Comparison of ENCODE assay signal across 8 mouse cellular contexts in genomic region chr14:72149463-72149862, GRCm38 (mm10).
A peak's percentile ranks its signal among the peaks of the same experiment; 100 is the strongest.
DNase-seq lines count a peak whose midpoint lies in the region; ATAC-seq and TF ChIP-seq lines count a peak whose summit lies in the region.

No protein-coding gene starts in this region.

- WGBS in kidney, embryonic 15.5 days = 23% methylated on average over 4 of the region's 4 CpGs
- WGBS in hindbrain, embryonic 12.5 days = 31% methylated on average over 4 of the region's 4 CpGs
- 29% methylated on average over 4 of the region's 4 CpGs for WGBS in midbrain, embryonic 13.5 days

- no peaks in the 10 kb centered on the region for H3K4me1 ChIP-seq in kidney, embryonic 15.5 days
- peaks cover 10% of the 10 kb centered on the region for H3K4me1 ChIP-seq in hindbrain, embryonic 12.5 days
- peaks cover 13% of the 10 kb centered on the region for H3K4me1 ChIP-seq in midbrain, embryonic 13.5 days (replicated peaks)

- no peak overlapping the region for H3K4me2 ChIP-seq in kidney, embryonic 15.5 days
- H3K4me2 ChIP-seq in hindbrain, embryonic 12.5 days (replicated peaks) = no peak overlapping the region
- no peak overlapping the region for H3K4me2 ChIP-seq in midbrain, embryonic 13.5 days (replicated peaks)

- no peak overlapping the region for H3K27ac ChIP-seq in kidney, embryonic 15.5 days
- H3K27ac ChIP-seq in hindbrain, embryonic 12.5 days = no peak overlapping the region
- H3K27ac ChIP-seq in midbrain, embryonic 13.5 days = no peak overlapping the region

- H3K4me3 ChIP-seq in kidney, embryonic 15.5 days (replicated peaks) = no peak overlapping the region
- H3K4me3 ChIP-seq in hindbrain, embryonic 12.5 days = no peak overlapping the region
- no peak overlapping the region for H3K4me3 ChIP-seq in midbrain, embryonic 13.5 days (replicated peaks)

- H3K9ac ChIP-seq in kidney, embryonic 15.5 days = no peak overlapping the region
- no peak overlapping the region for H3K9ac ChIP-seq in hindbrain, embryonic 12.5 days
- H3K9ac ChIP-seq in midbrain, embryonic 13.5 days (replicated peaks) = no peak overlapping the region

- TF ChIP-seq CTCF in brain, embryonic 14.5 days (IDR thresholded peaks at IDR 0.05; ENCODE audit: borderline replicate concordance, extremely low read depth, insufficient read depth, insufficient read length) = no peak

- peak; percentile 56; the same call in 1 of the 2 replicates for ATAC-seq in kidney, embryonic 15.5 days (replicated peaks; ENCODE audit: low FRiP score)
- ATAC-seq in hindbrain, embryonic 12.5 days (ENCODE audit: low FRiP score) = peak; percentile 67
- ATAC-seq in midbrain, embryonic 13.5 days = peak; percentile 63

- no peaks in the 10 kb centered on the region for H3K36me3 ChIP-seq in kidney, embryonic 15.5 days
- no peaks in the 10 kb centered on the region for H3K36me3 ChIP-seq in hindbrain, embryonic 12.5 days
- H3K36me3 ChIP-seq in midbrain, embryonic 13.5 days = no peaks in the 10 kb centered on the region

- no peaks in the 10 kb centered on the region for H3K27me3 ChIP-seq in kidney, embryonic 15.5 days
- no peaks in the 10 kb centered on the region for H3K27me3 ChIP-seq in hindbrain, embryonic 12.5 days
- no peaks in the 10 kb centered on the region for H3K27me3 ChIP-seq in midbrain, embryonic 13.5 days

- no peak for TF ChIP-seq POLR2A in brain, embryonic 14.5 days (IDR thresholded peaks at IDR 0.05; ENCODE audit: borderline replicate concordance, extremely low read depth, insufficient read depth, insufficient read length, poor library complexity, severe bottlenecking)

- DNase-seq in kidney, adult 8-10 months = no peak
- DNase-seq in brain, embryonic 14.5 days (ENCODE audit: low read depth) = peak; percentile 84
- no peak for DNase-seq in gastrocnemius, postnatal 25 days
- no peak for DNase-seq in thymus, postnatal 36 days
- no peak for DNase-seq in urinary bladder, postnatal 4 days (ENCODE audit: low spot score in 2 of 2)

- no peaks in the 10 kb centered on the region for H3K9me3 ChIP-seq in kidney, embryonic 15.5 days (replicated peaks)
- no peaks in the 10 kb centered on the region for H3K9me3 ChIP-seq in hindbrain, embryonic 12.5 days (replicated peaks)
- no peaks in the 10 kb centered on the region for H3K9me3 ChIP-seq in midbrain, embryonic 13.5 days
